Mouse (Mus musculus) intestine, embryonic 16.5 days (tissue): ENCODE measurements around the gene Adarb2. TPM values are rescaled to one million over a fixed set of nuclear protein-coding genes. Genes with fewer than 3 reads are reported as not detected.
"Not testable (repeated sequence)": the region's sequence is repeated elsewhere in the genome, so short reads cannot be mapped to it uniquely, and the experiment has no call there.

Source experiments
- ATAC-seq: fragments of 200-750 bp; cut with Nextera tagmentation; 2 replicates; pipeline ENCODE4 v1.8.0; 2017; ENCODE audit warnings: moderate TSS enrichment, moderate library complexity
- H3K27ac ChIP-seq: fragments of 300-500 bp; sonication (generic); 2 replicates; pipeline ENCODE4 v1.5.1; 2014; ENCODE audit warnings: mild to moderate bottlenecking, low read length
- H3K27me3 ChIP-seq: fragments of 300-500 bp; sonication (generic); replicated peaks from 2 replicates; pipeline ENCODE4 v1.6.1; 2014; ENCODE audit warnings: low read length, control low read depth, mixed read lengths; ENCODE audit not compliant: control insufficient read depth, insufficient read depth
- H3K36me3 ChIP-seq: fragments of 300-500 bp; sonication (generic); 2 replicates; pipeline ENCODE4 v1.6.1; 2014; ENCODE audit warnings: low read length, control low read depth; ENCODE audit not compliant: control insufficient read depth, insufficient read depth
- H3K4me1 ChIP-seq: fragments of 300-500 bp; sonication (generic); 2 replicates; pipeline ENCODE4 v1.6.1; 2014; ENCODE audit warnings: low read length, control low read depth, mixed read lengths; ENCODE audit not compliant: control insufficient read depth, insufficient read depth
- H3K4me2 ChIP-seq: fragments of 300-500 bp; sonication (generic); 2 replicates; pipeline ENCODE4 v1.6.1; 2014; ENCODE audit warnings: low read depth, low read length, control low read depth
- H3K4me3 ChIP-seq: fragments of 300-500 bp; sonication (generic); 2 replicates; pipeline ENCODE4 v1.5.1; 2014; ENCODE audit warnings: mild to moderate bottlenecking, low read length
- H3K9ac ChIP-seq: fragments of 300-500 bp; sonication (generic); 2 replicates; pipeline ENCODE4 v1.6.1; 2014; ENCODE audit warnings: low read depth, low read length
- H3K9me3 ChIP-seq: fragments of 300-500 bp; sonication (generic); 2 replicates; pipeline ENCODE4 v1.6.1; 2016; ENCODE audit warnings: low read length, control low read depth; ENCODE audit not compliant: control insufficient read depth
- WGBS: fragments of 180-500 bp; shearing (Covaris S2); extraction: QIAGEN DNeasy Blood & Tissue Kit; methylation state at CpG from one replicate; pipeline ENCODE4 v1.1.7; 2014; 5-methylcytosine and 5-hydroxymethylcytosine counted together
- polyA plus RNA-seq: library from polyadenylated mRNA; unstranded; fragments of >200 nt; fragmentation: Nextera tagmentation; extraction: Ambion mirVana; gene quantifications from 2 replicates; pipeline ENCODE4 v1.2.1, GENCODE M21; 2015

Adarb2 gene
- polyA plus RNA-seq, 1 experiment from 2014 or later: 0.43 TPM

- no peak for ATAC-seq
- Histone ChIP-seq H3K9ac (no peak overlapping the region), H3K4me1 (no peaks in the 10 kb centered on the region), H3K4me2 (no peak overlapping the region), H3K9me3 (no peaks in the 10 kb centered on the region), H3K27ac (no peak overlapping the region), H3K27me3 (no peaks in the 10 kb centered on the region), H3K36me3 (no peaks in the 10 kb centered on the region), H3K4me3 (no peak overlapping the region)
- 63% methylated on average over 2 of the region's 2 CpGs for WGBS
These were observed 403.0 kb downstream of the Adarb2 start for GRCm38 (mm10) chr13:8605645-8606044.

GRCm38 (mm10) chr13:8608040-8608439, 405.4 kb downstream of the Adarb2 start:
- no peak for ATAC-seq
- Histone ChIP-seq H3K27me3 (no peaks in the 10 kb centered on the region), H3K9ac (no peak overlapping the region), H3K4me3 (no peak overlapping the region), H3K27ac (no peak overlapping the region), H3K4me2 (no peak overlapping the region), H3K36me3 (no peaks in the 10 kb centered on the region), H3K9me3 (no peaks in the 10 kb centered on the region), H3K4me1 (no peaks in the 10 kb centered on the region)
- 66% methylated on average over 12 of the region's 12 CpGs for WGBS

- not testable (repeated sequence) for ATAC-seq, H3K4me2 ChIP-seq, H3K4me3 ChIP-seq, H3K9me3 ChIP-seq, H3K36me3 ChIP-seq, H3K4me1 ChIP-seq, H3K27me3 ChIP-seq, H3K9ac ChIP-seq, H3K27ac ChIP-seq
- WGBS: 84% methylated on average over 6 of the region's 6 CpGs
These were observed 406.3 kb downstream of the Adarb2 start for GRCm38 (mm10) chr13:8608918-8609317.

GRCm38 (mm10) chr13:8610956-8611355, 408.3 kb downstream of the Adarb2 start:
- Histone ChIP-seq H3K9me3 (no peaks in the 10 kb centered on the region), H3K4me3 (no peak overlapping the region), H3K27ac (no peak overlapping the region), H3K9ac (no peak overlapping the region), H3K4me1 (no peaks in the 10 kb centered on the region), H3K36me3 (no peaks in the 10 kb centered on the region), H3K27me3 (no peaks in the 10 kb centered on the region), H3K4me2 (no peak overlapping the region)
- WGBS: 80% methylated on average over 8 of the region's 8 CpGs
- ATAC-seq: no peak

GRCm38 (mm10) chr13:8612618-8613391, 410.1 kb downstream of the Adarb2 start:
- Histone ChIP-seq H3K9ac (no peak overlapping the region), H3K4me2 (no peak overlapping the region)
- no peak for ATAC-seq

GRCm38 (mm10) chr13:8616685-8617084, 414.0 kb downstream of the Adarb2 start:
- ATAC-seq: no peak
- Histone ChIP-seq H3K9me3 (no peaks in the 10 kb centered on the region), H3K4me2 (no peak overlapping the region), H3K27me3 (no peaks in the 10 kb centered on the region), H3K9ac (no peak overlapping the region), H3K4me3 (no peak overlapping the region), H3K27ac (no peak overlapping the region), H3K4me1 (no peaks in the 10 kb centered on the region), H3K36me3 (no peaks in the 10 kb centered on the region)
- 89% methylated on average over 1 of the region's 1 CpGs for WGBS

More at GRCm38 (mm10) chr13:8612618-8613391, 410.1 kb downstream of the Adarb2 start:
- H3K27ac ChIP-seq: no peak overlapping the region
- no peaks in the 10 kb centered on the region for H3K36me3 ChIP-seq
- H3K9me3 ChIP-seq: no peaks in the 10 kb centered on the region
- WGBS: 71% methylated on average over 14 of the region's 14 CpGs
- H3K4me3 ChIP-seq: no peak overlapping the region
- no peaks in the 10 kb centered on the region for H3K4me1 ChIP-seq
- no peaks in the 10 kb centered on the region for H3K27me3 ChIP-seq

GRCm38 (mm10) chr13:8622263-8622662, 419.6 kb downstream of the Adarb2 start:
- 83% methylated on average over 2 of the region's 2 CpGs for WGBS

GRCm38 (mm10) chr13:8629565-8629964, 426.9 kb downstream of the Adarb2 start:
- Histone ChIP-seq H3K36me3 (no peaks in the 10 kb centered on the region), H3K4me1 (no peaks in the 10 kb centered on the region), H3K4me2 (no peak overlapping the region), H3K4me3 (no peak overlapping the region), H3K27ac (no peak overlapping the region), H3K9me3 (no peaks in the 10 kb centered on the region), H3K27me3 (no peaks in the 10 kb centered on the region), H3K9ac (no peak overlapping the region)
- ATAC-seq: no peak
- 85% methylated on average over 6 of the region's 6 CpGs for WGBS

More at GRCm38 (mm10) chr13:8622263-8622662, 419.6 kb downstream of the Adarb2 start:
- Histone ChIP-seq H3K27me3 (no peaks in the 10 kb centered on the region), H3K9ac (no peak overlapping the region), H3K9me3 (no peaks in the 10 kb centered on the region), H3K4me3 (no peak overlapping the region), H3K4me1 (no peaks in the 10 kb centered on the region), H3K27ac (no peak overlapping the region), H3K36me3 (no peaks in the 10 kb centered on the region), H3K4me2 (no peak overlapping the region)
- ATAC-seq: no peak

GRCm38 (mm10) chr13:8631618-8632017, 429.0 kb downstream of the Adarb2 start:
- Histone ChIP-seq H3K4me3 (no peak overlapping the region), H3K9ac (no peak overlapping the region), H3K4me2 (no peak overlapping the region), H3K4me1 (no peaks in the 10 kb centered on the region), H3K9me3 (no peaks in the 10 kb centered on the region), H3K36me3 (no peaks in the 10 kb centered on the region), H3K27me3 (no peaks in the 10 kb centered on the region), H3K27ac (no peak overlapping the region)
- no peak for ATAC-seq
- WGBS: 94% methylated on average over 1 of the region's 1 CpGs

- no peak for ATAC-seq
- no peaks in the 10 kb centered on the region for H3K4me1 ChIP-seq
- WGBS: 75% methylated on average over 5 of the region's 5 CpGs
These were observed 429.4 kb downstream of the Adarb2 start for GRCm38 (mm10) chr13:8632072-8632471.

More at GRCm38 (mm10) chr13:8632072-8632471, 429.4 kb downstream of the Adarb2 start:
- Histone ChIP-seq H3K9ac (no peak overlapping the region), H3K9me3 (no peaks in the 10 kb centered on the region), H3K27me3 (no peaks in the 10 kb centered on the region), H3K27ac (no peak overlapping the region), H3K36me3 (no peaks in the 10 kb centered on the region), H3K4me2 (no peak overlapping the region), H3K4me3 (no peak overlapping the region)
